9 mouse cellular contexts compared by ENCODE assay signal in the genomic region with DNA sequence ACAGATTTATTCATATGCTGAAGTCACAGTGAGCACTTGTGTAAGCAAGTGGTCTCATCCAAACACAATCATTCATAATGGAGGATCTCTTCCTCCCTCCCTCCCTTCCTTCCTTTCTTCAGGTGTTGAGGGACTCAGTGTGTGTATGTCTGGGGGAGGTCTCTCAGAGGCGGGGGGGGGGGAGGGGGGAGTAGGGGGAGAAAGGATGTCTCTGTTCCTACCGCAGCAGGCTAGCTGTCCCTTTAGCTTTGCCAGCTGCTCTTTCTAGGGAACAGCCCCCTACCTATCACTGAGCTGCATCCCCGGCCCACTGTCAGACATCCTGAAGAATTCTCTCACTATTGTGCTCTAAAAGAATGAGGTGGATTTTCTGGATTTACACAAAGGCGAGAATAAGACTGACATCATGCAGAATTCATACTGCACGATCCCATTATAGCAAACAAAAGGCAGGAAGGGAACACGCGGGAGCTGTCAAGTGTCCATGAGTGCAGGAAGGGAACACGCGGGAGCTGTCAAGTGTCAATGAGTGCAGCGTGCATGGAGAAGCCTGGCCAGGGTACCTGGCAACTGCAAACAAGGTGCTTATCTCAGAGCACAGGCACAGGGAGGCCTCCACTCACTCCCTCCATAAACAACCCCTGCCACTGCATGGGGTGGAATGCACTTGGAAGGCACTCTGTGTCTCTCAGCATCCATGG.
A peak's percentile ranks its signal among the peaks of the same experiment; 100 is the strongest.
DNase-seq lines count a peak whose midpoint lies in the region; ATAC-seq and TF ChIP-seq lines count a peak whose summit lies in the region.
"Had no signal": no experiment of that assay in that cellular context is flagged by ENCODE, and none has a peak within 500 bp of the region (broad histone marks: within the 10 kb centered on the region; RNA-seq: fewer than 3 reads in every experiment).

No protein-coding gene starts in this region.

- intact Hi-C loops in left cerebral cortex, postnatal 4 days (cut with DNase I), result no loop called here

- H3K27me3 ChIP-seq in heart, embryonic 12.5 days (replicated peaks), result no peaks in the 10 kb centered on the region
- H3K27me3 ChIP-seq in embryonic facial prominence, embryonic 10.5 days (replicated peaks; ENCODE audit: low read depth, poor library complexity, severe bottlenecking), result no peaks in the 10 kb centered on the region
- H3K27me3 ChIP-seq in hindbrain, embryonic 16.5 days (replicated peaks; ENCODE audit: control insufficient read depth, insufficient read depth, low read length), result no peaks in the 10 kb centered on the region
- H3K27me3 ChIP-seq in thymus, adult 2 months (ENCODE audit: control insufficient read depth, insufficient read depth, low read length), result no peaks in the 10 kb centered on the region

- no peak for DNase-seq in heart, postnatal 4 days
- DNase-seq in embryonic facial prominence, embryonic 10.5 days (ENCODE audit: low spot score), result no peak
- peak; percentile 78 for DNase-seq in lung, postnatal 36 days
- no peak for DNase-seq in adrenal gland, adult (ENCODE audit: inconsistent age in 2 of 2, low spot score in 1 of 2)
- DNase-seq in thymus, adult 2 months, result no peak
- DNase-seq in left cerebral cortex, postnatal 4 days, result no peak
- DNase-seq: cerebellum, postnatal 14 days had no signal

- H3K9ac ChIP-seq in heart, embryonic 12.5 days, result peak overlapping the region; percentile 37; the same call in 1 of the 2 replicates
- no peak overlapping the region for H3K9ac ChIP-seq in hindbrain, embryonic 16.5 days (ENCODE audit: low read depth, low read length)

- no peak for TF ChIP-seq CTCF in thymus, adult 2 months (IDR thresholded peaks at IDR 0.05; ENCODE audit: borderline replicate concordance, control insufficient read depth, extremely low read depth, insufficient read depth, low read length, poor library complexity)

- peak; percentile 83 for ATAC-seq in heart, embryonic 12.5 days (ENCODE audit: insufficient number of reproducible peaks, low FRiP score)
- ATAC-seq in hindbrain, embryonic 16.5 days, result peak; percentile 65

- no peak overlapping the region for H3K4me3 ChIP-seq in heart, embryonic 12.5 days
- H3K4me3 ChIP-seq in embryonic facial prominence, embryonic 10.5 days, result no peak overlapping the region
- no peak overlapping the region for H3K4me3 ChIP-seq in hindbrain, embryonic 16.5 days (ENCODE audit: low read length)
- H3K4me3 ChIP-seq in thymus, adult 2 months (ENCODE audit: control insufficient read depth, insufficient read depth, low read length), result no peak overlapping the region

- H3K27ac ChIP-seq in heart, embryonic 12.5 days (ENCODE audit: poor library complexity, severe bottlenecking), result peak overlapping the region; percentile 75
- H3K27ac ChIP-seq in embryonic facial prominence, embryonic 10.5 days (replicated peaks), result peak overlapping the region; percentile 71
- peak overlapping the region; percentile 42; the same call in 1 of the 2 replicates for H3K27ac ChIP-seq in hindbrain, embryonic 16.5 days (ENCODE audit: low read depth, low read length)
- no peak overlapping the region for H3K27ac ChIP-seq in thymus, adult 2 months (ENCODE audit: control insufficient read depth, insufficient read depth, low read length)

- WGBS in heart, embryonic 12.5 days, result 18% methylated on average over 9 of the region's 10 CpGs
- 71% methylated on average over 10 of the region's 10 CpGs for WGBS in embryonic facial prominence, embryonic 10.5 days
- 27% methylated on average over 9 of the region's 10 CpGs for WGBS in hindbrain, embryonic 16.5 days
- WGBS in thymus, adult 2 months, result 90% methylated on average over 10 of the region's 10 CpGs

- H3K36me3 ChIP-seq in heart, embryonic 12.5 days, result peaks cover 14% of the 10 kb centered on the region
- 0 out of 2 replicates have a peak, but pooled peaks cover 11% of the 10 kb centered on the region for H3K36me3 ChIP-seq in embryonic facial prominence, embryonic 10.5 days (replicated peaks)
- H3K36me3 ChIP-seq in hindbrain, embryonic 16.5 days (ENCODE audit: control insufficient read depth, insufficient read depth, low read length), result no peaks in the 10 kb centered on the region
- no peaks in the 10 kb centered on the region for H3K36me3 ChIP-seq in thymus, adult 2 months (ENCODE audit: control insufficient read depth, insufficient read depth, low read length)

- H3K9me3 ChIP-seq in heart, embryonic 12.5 days (replicated peaks), result no peaks in the 10 kb centered on the region
- no peaks in the 10 kb centered on the region for H3K9me3 ChIP-seq in embryonic facial prominence, embryonic 10.5 days
- no peaks in the 10 kb centered on the region for H3K9me3 ChIP-seq in hindbrain, embryonic 16.5 days (ENCODE audit: control insufficient read depth, low read length)

- peak overlapping the region; percentile 39 for H3K4me2 ChIP-seq in heart, embryonic 12.5 days
- H3K4me2 ChIP-seq in hindbrain, embryonic 16.5 days (ENCODE audit: low read length), result no peak overlapping the region

- TF ChIP-seq POLR2A in thymus, adult 2 months (IDR thresholded peaks at IDR 0.05; ENCODE audit: control insufficient read depth, extremely low read depth, insufficient read depth, low read length, poor library complexity), result no peak

- peaks cover 63% of the 10 kb centered on the region for H3K4me1 ChIP-seq in heart, embryonic 12.5 days (replicated peaks)
- H3K4me1 ChIP-seq in embryonic facial prominence, embryonic 10.5 days, result peaks cover 31% of the 10 kb centered on the region
- peaks cover 8% of the 10 kb centered on the region for H3K4me1 ChIP-seq in hindbrain, embryonic 16.5 days (ENCODE audit: control insufficient read depth, insufficient read depth, low read depth, low read length)
- H3K4me1 ChIP-seq in thymus, adult 2 months (replicated peaks; ENCODE audit: control insufficient read depth, insufficient read depth, low read length), result no peaks in the 10 kb centered on the region
